Mouse (Mus musculus) MEL (cell line): ENCODE data around the gene Eif4a2. TPM values are rescaled to one million over a fixed set of nuclear protein-coding genes. Genes with fewer than 3 reads are reported as not detected.

Experiments used
- DNase-seq: peaks from one replicate; pipeline ENCODE4 v3.0.0; 2011; ENCODE audit warnings: low read depth, low spot score
- H3K27ac ChIP-seq: 2 replicates; pipeline ENCODE4 v1.5.1; 2012; ENCODE audit warnings: low read depth, mild to moderate bottlenecking, control low read depth, low read length, moderate library complexity; ENCODE audit not compliant: control insufficient read depth
- H3K27me3 ChIP-seq, 2 experiments: fragments of 150-350 bp in 1 of 2; sonication (generic) in 1 of 2; 2 replicates each; pipeline ENCODE4 v1.6.1; 2012; ENCODE audit warnings: low read length in 2 of 2, mild to moderate bottlenecking in 2 of 2, improper control_type of control experiment in 1 of 2, moderate library complexity in 1 of 2; ENCODE audit not compliant: insufficient read depth in 2 of 2, control insufficient read depth in 1 of 2
- H3K36me3 ChIP-seq, 2 experiments: 2 replicates each; pipeline ENCODE4 v1.6.1; 2012 to 2014; ENCODE audit warnings: low read length in 2 of 2, improper control_type of control experiment in 1 of 2, inconsistent platforms in 1 of 2, mild to moderate bottlenecking in 1 of 2; ENCODE audit not compliant: insufficient read depth in 2 of 2, control insufficient read depth in 1 of 2
- H3K4me1 ChIP-seq, 2 experiments: fragments of 150-350 bp in 1 of 2; sonication (generic) in 1 of 2; 2 replicates each; pipeline ENCODE4 v1.6.1; 2012; ENCODE audit warnings: low read length in 2 of 2, improper control_type of control experiment in 1 of 2, mild to moderate bottlenecking in 1 of 2; ENCODE audit not compliant: insufficient read depth in 2 of 2, control insufficient read depth in 1 of 2
- H3K4me3 ChIP-seq, 2 experiments: fragments of 150-350 bp in 1 of 2; sonication (generic) in 1 of 2; 2 replicates each; pipeline ENCODE4 v1.5.1; 2012; ENCODE audit warnings: low read depth in 2 of 2, low read length in 2 of 2, mild to moderate bottlenecking in 2 of 2, moderate library complexity in 2 of 2, control low read depth in 1 of 2, improper control_type of control experiment in 1 of 2; ENCODE audit not compliant: control insufficient read depth in 1 of 2, insufficient read depth in 1 of 2
- H3K79me2 ChIP-seq: 2 replicates; pipeline ENCODE4 v1.6.1; 2012; ENCODE audit warnings: mild to moderate bottlenecking, low read length, moderate library complexity; ENCODE audit not compliant: control insufficient read depth, poor library complexity, insufficient read depth
- H3K9ac ChIP-seq: 2 replicates; pipeline ENCODE4 v1.6.1; 2012; ENCODE audit warnings: low read depth, mild to moderate bottlenecking, control low read depth, low read length, moderate library complexity; ENCODE audit not compliant: control insufficient read depth, poor library complexity, severe bottlenecking
- H3K9me3 ChIP-seq: fragments of 150-350 bp; sonication (generic); replicated peaks from 2 replicates; pipeline ENCODE4 v1.6.1; 2012; ENCODE audit warnings: mild to moderate bottlenecking, low read length, improper control_type of control experiment, moderate library complexity; ENCODE audit not compliant: insufficient read depth
- BHLHE40 ChIP-seq: IDR thresholded peaks from 2 replicates; pipeline ENCODE4 v1.6.1; 2012; ENCODE audit warnings: low read depth, mild to moderate bottlenecking, inconsistent platforms, low read length, improper control_type of control experiment, borderline replicate concordance
- CHD1 ChIP-seq: IDR thresholded peaks from 2 replicates; pipeline ENCODE4 v1.6.1; 2012; ENCODE audit warnings: low read depth, mild to moderate bottlenecking, inconsistent platforms, low read length, improper control_type of control experiment
- CHD2 ChIP-seq: IDR thresholded peaks from 2 replicates; pipeline ENCODE4 v1.6.1; 2011; ENCODE audit warnings: low read length, improper control_type of control experiment
- CTCF ChIP-seq, 3 experiments: IDR thresholded peaks in 2 of 3; conservative IDR thresholded peaks in 1 of 3; 2 replicates each; pipeline ENCODE4 v1.5.1; 2011 to 2012; ENCODE audit warnings: low read length in 3 of 3, low read depth in 2 of 3, mild to moderate bottlenecking in 2 of 3, improper control_type of control experiment in 1 of 3, inconsistent platforms in 1 of 3, mixed read lengths in 1 of 3, moderate library complexity in 1 of 3; ENCODE audit not compliant: control insufficient read depth in 1 of 3, insufficient read depth in 1 of 3, poor library complexity in 1 of 3, severe bottlenecking in 1 of 3
- E2F4 ChIP-seq: IDR thresholded peaks from 2 replicates; pipeline ENCODE4 v1.6.1; 2011; ENCODE audit warnings: low read depth, low read length, improper control_type of control experiment, borderline replicate concordance
- ELF1 ChIP-seq: IDR thresholded peaks from 2 replicates; pipeline ENCODE4 v1.6.1; 2014; ENCODE audit warnings: low read depth, mild to moderate bottlenecking, inconsistent platforms, low read length, improper control_type of control experiment, moderate library complexity
- ETS1 ChIP-seq: IDR thresholded peaks from 2 replicates; pipeline ENCODE4 v1.6.1; 2012; ENCODE audit warnings: low read depth, mild to moderate bottlenecking, inconsistent platforms, low read length, improper control_type of control experiment, moderate library complexity
- GATA1 ChIP-seq: IDR thresholded peaks from 2 replicates; pipeline ENCODE4 v1.6.1; 2011; ENCODE audit warnings: low read depth, low read length, improper control_type of control experiment
- KAT2A ChIP-seq: conservative IDR thresholded peaks from 2 replicates; pipeline ENCODE4 v1.6.1; 2012; ENCODE audit warnings: low read depth, low read length, improper control_type of control experiment, inconsistent platforms
- MAFK ChIP-seq: IDR thresholded peaks from 2 replicates; pipeline ENCODE4 v1.6.1; 2011; ENCODE audit warnings: low read depth, mild to moderate bottlenecking, low read length, improper control_type of control experiment, borderline replicate concordance
- MXI1 ChIP-seq: IDR thresholded peaks from 2 replicates; pipeline ENCODE4 v1.6.1; 2011; ENCODE audit warnings: mild to moderate bottlenecking, low read depth, low read length, improper control_type of control experiment
- MYC ChIP-seq: IDR thresholded peaks from 2 replicates; pipeline ENCODE4 v1.6.1; 2011; ENCODE audit warnings: low read depth, mild to moderate bottlenecking, low read length, improper control_type of control experiment, moderate library complexity
- NRF1 ChIP-seq: IDR thresholded peaks from 2 replicates; pipeline ENCODE4 v1.6.1; 2014; ENCODE audit warnings: low read depth, mild to moderate bottlenecking, inconsistent platforms, low read length, improper control_type of control experiment, moderate library complexity; ENCODE audit not compliant: poor library complexity, insufficient read depth, severe bottlenecking
- POLR2A ChIP-seq, 2 experiments: IDR thresholded peaks; 2 replicates each; pipeline ENCODE4 v1.6.1; 2011 to 2012; ENCODE audit warnings: low read length in 2 of 2, mild to moderate bottlenecking in 2 of 2, control low read depth in 1 of 2, improper control_type of control experiment in 1 of 2, low read depth in 1 of 2, moderate library complexity in 1 of 2; ENCODE audit not compliant: control insufficient read depth in 1 of 2, insufficient read depth in 1 of 2, poor library complexity in 1 of 2
- TBP ChIP-seq: IDR thresholded peaks from 2 replicates; pipeline ENCODE4 v1.8.0; 2011; ENCODE audit warnings: low read depth, low read length, improper control_type of control experiment
- ZC3H11A ChIP-seq: IDR thresholded peaks from 2 replicates; pipeline ENCODE4 v1.6.1; 2012; ENCODE audit warnings: low read depth, mild to moderate bottlenecking, inconsistent platforms, low read length, improper control_type of control experiment
- ZKSCAN1 ChIP-seq: IDR thresholded peaks from 2 replicates; pipeline ENCODE4 v1.6.1; 2012; ENCODE audit warnings: low read depth, mild to moderate bottlenecking, inconsistent platforms, low read length, improper control_type of control experiment, moderate library complexity
- polyA plus RNA-seq, 2 experiments: library from polyadenylated mRNA; stranded (reverse) in 1 of 2; unstranded in 1 of 2; fragments of >175 nt in 1 of 2; fragments of >200 nt in 1 of 2; gene quantifications; 2 replicates each; pipeline versions ENCODE4 v1.2.1 to v1.2.4; 2012; ENCODE audit warnings: low replicate concordance in 2 of 2, low read depth in 1 of 2; ENCODE audit not compliant: insufficient read length in 2 of 2, insufficient read depth in 1 of 2, missing spikeins in 1 of 2
- total RNA-seq: library from RNA; depleted of rRNA; stranded (reverse); fragments of 300-350 nt; gene quantifications from 2 replicates; pipeline ENCODE4 v1.2.3, GENCODE M21; 2012

Gene Eif4a2
- total and polyA plus RNA-seq, 3 experiments: 248 to 2,083 (median 290) TPM

GRCm38 (mm10) chr16:23106121-23106520, 1.1 kb upstream of the Eif4a2 start:
- peak overlapping the region; percentile 80 for H3K9ac ChIP-seq
- H3K27ac ChIP-seq: peak overlapping the region; percentile 79
- peak overlapping the region; percentile 63 to 77 for H3K4me3 ChIP-seq
- H3K9me3 ChIP-seq: no peaks in the 10 kb centered on the region
- H3K36me3 ChIP-seq: peaks cover 15 to 17% of the 10 kb centered on the region in 2 experiments
- TF ChIP-seq NRF1 (no peak), CTCF (IDR thresholded peaks at IDR 0.05 in 2 of 3, conservative IDR thresholded peaks at IDR 0.05 in 1 of 3; ENCODE audit: control insufficient read depth in 1 of 3, insufficient read depth in 1 of 3, low read depth in 2 of 3, low read length in 3 of 3, poor library complexity in 1 of 3, severe bottlenecking in 1 of 3) (no peak), E2F4 (no peak), BHLHE40 (no peak), MAFK (no peak), ELF1 (no peak), KAT2A (no peak), MXI1 (no peak), CHD1 (no peak), ZKSCAN1 (no peak), CHD2 (no peak), ZC3H11A (no peak), ETS1 (no peak), GATA1 (no peak), MYC (no peak)
- H3K4me1 ChIP-seq: peaks cover 3 to 6% of the 10 kb centered on the region in 2 experiments; a peak in 3 of 4 replicates
- DNase-seq: peak; percentile 57
- no peaks in the 10 kb centered on the region for H3K27me3 ChIP-seq
- peaks cover 41% of the 10 kb centered on the region for H3K79me2 ChIP-seq

- H3K9me3 ChIP-seq: no peaks in the 10 kb centered on the region
- peaks cover 0 to 6% of the 10 kb centered on the region in 2 experiments; a peak in 2 of 4 replicates for H3K4me1 ChIP-seq
- TF ChIP-seq ZKSCAN1 (no peak), POLR2A (IDR thresholded peaks at IDR 0.05; ENCODE audit: control insufficient read depth in 1 of 2, insufficient read depth in 1 of 2, low read depth in 1 of 2, low read length in 2 of 2, poor library complexity in 1 of 2) (peak; percentile 50 to 51), TBP (peak; percentile 54; the same call in 1 of the 2 replicates)
- no peaks in the 10 kb centered on the region for H3K27me3 ChIP-seq
- H3K27ac ChIP-seq: peak overlapping the region; percentile 79
- peak overlapping the region; percentile 69 to 77 for H3K4me3 ChIP-seq
- peak; percentile 78 for DNase-seq
- H3K36me3 ChIP-seq: peaks cover 25 to 29% of the 10 kb centered on the region in 2 experiments
- peaks cover 55% of the 10 kb centered on the region for H3K79me2 ChIP-seq
- H3K9ac ChIP-seq: peak overlapping the region; percentile 80
Observed at GRCm38 (mm10) chr16:23107946-23108759, 909 bp downstream of the Eif4a2 start.
